In genomic region chr15:85334234-85334633, GRCm38 (mm10) we compare ENCODE assay signal across 22 mouse cellular contexts. TPM values are rescaled to one million over a fixed set of nuclear protein-coding genes. Genes with fewer than 3 reads are reported as not detected.
DNase-seq lines count a peak whose midpoint lies in the region; ATAC-seq and TF ChIP-seq lines count a peak whose summit lies in the region.
"Had no signal": no experiment of that assay in that cellular context is flagged by ENCODE, and none has a peak within 500 bp of the region (broad histone marks: within the 10 kb centered on the region; RNA-seq: fewer than 3 reads in every experiment).

No protein-coding gene starts in this region.

- H3K4me3 ChIP-seq in liver, embryonic 15.5 days (replicated peaks): no peak overlapping the region
- H3K4me3 ChIP-seq in ES-Bruce4 (ENCODE audit: low read depth, low read length): no peak overlapping the region
- H3K4me3 ChIP-seq in stomach, postnatal 0 days (ENCODE audit: low read depth, low read length): no peak overlapping the region
- H3K4me3 ChIP-seq: embryonic facial prominence, embryonic 10.5 days; embryonic facial prominence, embryonic 12.5 days; forebrain, embryonic 13.5 days; forebrain, embryonic 15.5 days had no signal

- 45% methylated on average over 3 of the region's 3 CpGs for WGBS in liver, embryonic 15.5 days (ENCODE audit: insufficient replicate concordance)
- 45% methylated on average over 3 of the region's 3 CpGs for WGBS in stomach, postnatal 0 days

- H3K27ac ChIP-seq in liver, embryonic 15.5 days (replicated peaks): 0 out of 2 replicates have a peak overlapping the region, but pooled peaks have one; percentile 3
- H3K27ac ChIP-seq in ES-Bruce4 (ENCODE audit: insufficient read depth, low read length): peak overlapping the region; percentile 31
- no peak overlapping the region for H3K27ac ChIP-seq in stomach, postnatal 0 days (replicated peaks)
- H3K27ac ChIP-seq: embryonic facial prominence, embryonic 10.5 days; embryonic facial prominence, embryonic 12.5 days; forebrain, embryonic 13.5 days; forebrain, embryonic 15.5 days had no signal

- intact Hi-C loops in gastrocnemius, postnatal 14 days (cut with DNase I; ENCODE audit: low total_unique reads): no loop called here

- peaks cover 32% of the 10 kb centered on the region for H3K4me1 ChIP-seq in liver, embryonic 15.5 days (replicated peaks)
- peaks cover 7% of the 10 kb centered on the region for H3K4me1 ChIP-seq in ES-Bruce4 (ENCODE audit: control insufficient read depth, insufficient read depth, low read length)
- 0 out of 2 replicates have a peak, but pooled peaks cover 2% of the 10 kb centered on the region for H3K4me1 ChIP-seq in stomach, postnatal 0 days (replicated peaks; ENCODE audit: control insufficient read depth, insufficient read depth)

- no peak for TF ChIP-seq CTCF in ES-Bruce4 (IDR thresholded peaks at IDR 0.05; ENCODE audit: low read depth, low read length)
- TF ChIP-seq CTCF in stomach, postnatal 0 days (IDR thresholded peaks at IDR 0.05; ENCODE audit: low read depth): no peak

- H3K4me2 ChIP-seq in liver, embryonic 15.5 days: no peak overlapping the region
- no peak overlapping the region for H3K4me2 ChIP-seq in stomach, postnatal 0 days (replicated peaks; ENCODE audit: low read depth)
- H3K4me2 ChIP-seq: embryonic facial prominence, embryonic 12.5 days; forebrain, embryonic 13.5 days; forebrain, embryonic 15.5 days had no signal

- no peaks in the 10 kb centered on the region for H3K27me3 ChIP-seq in liver, embryonic 15.5 days
- no peaks in the 10 kb centered on the region for H3K27me3 ChIP-seq in ES-Bruce4 (ENCODE audit: control insufficient read depth, insufficient read depth, low read length, poor library complexity, severe bottlenecking)
- no peaks in the 10 kb centered on the region for H3K27me3 ChIP-seq in splenic B cell, adult 2 months (ENCODE audit: control insufficient read depth, insufficient read depth, low read length, poor library complexity, severe bottlenecking)
- no peaks in the 10 kb centered on the region for H3K27me3 ChIP-seq in stomach, postnatal 0 days (ENCODE audit: control insufficient read depth, insufficient read depth, low read length)
- H3K27me3 ChIP-seq: CH12.LX; embryonic facial prominence, embryonic 12.5 days; forebrain, embryonic 13.5 days; forebrain, embryonic 15.5 days had no signal

- H3K36me3 ChIP-seq in liver, embryonic 15.5 days (replicated peaks): no peaks in the 10 kb centered on the region
- no peaks in the 10 kb centered on the region for H3K36me3 ChIP-seq in ES-Bruce4 (ENCODE audit: control insufficient read depth, insufficient read depth, low read length, poor library complexity, severe bottlenecking)
- no peaks in the 10 kb centered on the region for H3K36me3 ChIP-seq in splenic B cell, adult 2 months (ENCODE audit: control insufficient read depth, insufficient read depth, low read length, poor library complexity, severe bottlenecking)
- H3K36me3 ChIP-seq in stomach, postnatal 0 days (ENCODE audit: control insufficient read depth, insufficient read depth, low read length): no peaks in the 10 kb centered on the region
- H3K36me3 ChIP-seq: embryonic facial prominence, embryonic 10.5 days; embryonic facial prominence, embryonic 12.5 days; forebrain, embryonic 15.5 days had no signal

- ATAC-seq in liver, embryonic 15.5 days (ENCODE audit: insufficient read depth): no peak
- no peak for ATAC-seq in stomach, postnatal 0 days (ENCODE audit: low FRiP score, low TSS enrichment)
- ATAC-seq: activated CD4-positive, CD25-positive, alpha-beta regulatory T cell, adult 4 months; CD4-positive, CD25-positive, alpha-beta regulatory T cell, adult 4 months; forebrain, embryonic 13.5 days; forebrain, embryonic 15.5 days had no signal

- TF ChIP-seq EP300 in ES-Bruce4 (IDR thresholded peaks at IDR 0.05; ENCODE audit: insufficient read depth, low read depth, low read length): no peak
- no peak for TF ChIP-seq EP300 in stomach, postnatal 0 days (optimal IDR thresholded peaks at IDR 0.05)

- H3K9me3 ChIP-seq in liver, embryonic 15.5 days (replicated peaks): no peaks in the 10 kb centered on the region
- no peaks in the 10 kb centered on the region for H3K9me3 ChIP-seq in ES-Bruce4 (replicated peaks; ENCODE audit: control insufficient read depth, insufficient read depth, low read length, poor library complexity, severe bottlenecking)
- H3K9me3 ChIP-seq in stomach, postnatal 0 days (ENCODE audit: control insufficient read depth, low read length): no peaks in the 10 kb centered on the region
- H3K9me3 ChIP-seq: embryonic facial prominence, embryonic 10.5 days; embryonic facial prominence, embryonic 12.5 days; forebrain, embryonic 13.5 days; forebrain, embryonic 15.5 days had no signal

- no peak for DNase-seq in liver
- DNase-seq in B cell, adult 2 months: peak; percentile 16 to 32
- DNase-seq in splenic B cell, adult 2 months (ENCODE audit: low read depth, low spot score): peak; percentile 20
- no peak for DNase-seq in gastrocnemius, postnatal 14 days
- no peak for DNase-seq in stomach, postnatal 0 days (ENCODE audit: low spot score)
- DNase-seq: adrenal gland, adult 8-10 months; adrenal gland, postnatal 14 days; adrenal gland, postnatal 36 days; cerebellum, adult 11-12 months; cerebellum, adult 2 months; cerebellum, adult 9-10 months; cerebellum, postnatal 10 days; cerebellum, postnatal 25 days had no signal

- no peak overlapping the region for H3K9ac ChIP-seq in liver, embryonic 15.5 days
- H3K9ac ChIP-seq in ES-Bruce4 (ENCODE audit: low read depth, poor library complexity, severe bottlenecking): no peak overlapping the region
- H3K9ac ChIP-seq in stomach, postnatal 0 days (ENCODE audit: low read length): no peak overlapping the region
- H3K9ac ChIP-seq: embryonic facial prominence, embryonic 12.5 days; forebrain, embryonic 13.5 days; forebrain, embryonic 15.5 days had no signal

- no peak for TF ChIP-seq POLR2A in ES-Bruce4 (IDR thresholded peaks at IDR 0.05; ENCODE audit: insufficient read depth, low read length)

RNA-seq across cellular contexts. Expression of gene Atxn10, which starts 1.8 kb away (rescaled TPM):
- 85.3 and 90.0 TPM in 2 replicates for polyA plus RNA-seq in liver, embryonic 15.5 days (2015; fragmentation: Nextera tagmentation; extraction: Ambion mirVana)
- polyA plus RNA-seq in ES-Bruce4 (2011; ENCODE audit: insufficient read depth, insufficient read length, low read depth, missing spikeins): 315 and 320 TPM in 2 replicates
- total RNA-seq in gastrocnemius, postnatal 14 days (2021): 10 to 100 TPM; 47.7 to 49.8 TPM
- polyA plus RNA-seq in stomach, postnatal 0 days (2015; fragmentation: Nextera tagmentation; extraction: Ambion mirVana): 124 TPM in 2 replicates

Comparison
In these comparisons a context has a peak if more than half of its experiments do, and no peak if none do; other contexts are left out.
1. DNase-seq: peak in B cell, adult 2 months (2 of 2) and splenic B cell, adult 2 months (single experiment); none in liver (single experiment), gastrocnemius, postnatal 14 days (single experiment) and stomach, postnatal 0 days (single experiment).